Mouse (Mus musculus): ENCODE results near the gene Cdc42ep4. TPM values are rescaled to one million over a fixed set of nuclear protein-coding genes. Genes with fewer than 3 reads are reported as not detected.

Gene Cdc42ep4
- polyA plus RNA-seq, 1 experiment = 24.1 TPM

DNA sequence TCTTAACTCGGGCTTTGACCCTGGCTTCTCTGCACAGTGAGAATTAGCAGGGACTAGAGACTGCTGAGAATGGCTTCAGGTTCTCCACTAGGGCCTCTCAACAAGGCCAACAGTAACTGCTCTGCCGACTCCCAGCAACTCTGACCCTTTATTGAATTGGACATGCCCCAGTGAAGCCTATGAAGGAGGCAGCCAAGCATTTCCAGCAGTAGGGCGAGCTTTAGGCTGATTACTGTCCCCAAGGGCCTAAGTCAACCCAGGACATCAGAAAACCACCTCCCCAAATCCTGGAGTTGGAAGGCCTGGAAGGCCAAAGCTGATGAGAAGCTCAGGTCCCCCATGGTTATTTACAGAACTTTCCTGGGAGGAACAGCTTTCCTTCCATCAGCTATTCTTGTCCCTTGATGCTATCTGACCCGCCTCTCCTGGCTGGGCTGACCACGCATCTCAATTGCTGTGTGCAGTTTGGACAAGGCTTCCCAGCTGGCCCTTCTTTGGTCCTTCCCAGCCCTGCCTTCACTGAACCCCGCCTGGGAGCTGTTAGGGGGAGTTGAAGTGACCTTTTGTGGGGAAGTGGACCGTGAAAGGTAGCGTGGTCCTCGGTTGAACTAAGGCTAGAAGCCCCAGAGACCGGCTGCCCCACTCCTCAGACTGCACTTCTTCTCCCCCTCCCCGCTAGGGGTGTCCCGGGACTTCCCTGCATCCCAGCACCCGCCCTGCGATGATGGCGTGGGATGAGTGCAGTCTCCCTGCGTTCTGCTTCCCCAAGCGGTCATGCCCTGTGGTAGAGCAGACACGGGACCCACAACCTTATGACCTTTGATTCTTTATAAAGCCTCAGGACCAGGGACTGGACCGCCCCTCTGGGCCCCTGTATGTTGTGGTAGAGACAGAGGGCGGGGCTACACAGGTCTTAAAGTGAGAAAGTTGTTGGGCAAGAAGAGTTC lies 27.3 kb upstream of the Cdc42ep4 start:
- Histone ChIP-seq H3K4me1 (ENCODE audit: control insufficient read depth, insufficient read depth, low read length) (peaks cover 2% of the 10 kb centered on the region; the same call in 1 of the 2 replicates), H3K4me3 (ENCODE audit: insufficient read depth, low read length) (no peak overlapping the region), H3K27ac (ENCODE audit: insufficient read depth, low read length) (no peak overlapping the region)
- no peak for TF ChIP-seq CTCF (IDR thresholded peaks at IDR 0.05; ENCODE audit: borderline replicate concordance, insufficient read depth, low read length)
- TF ChIP-seq POLR2A (IDR thresholded peaks at IDR 0.05; ENCODE audit: low read depth, low read length) = no peak

DNA sequence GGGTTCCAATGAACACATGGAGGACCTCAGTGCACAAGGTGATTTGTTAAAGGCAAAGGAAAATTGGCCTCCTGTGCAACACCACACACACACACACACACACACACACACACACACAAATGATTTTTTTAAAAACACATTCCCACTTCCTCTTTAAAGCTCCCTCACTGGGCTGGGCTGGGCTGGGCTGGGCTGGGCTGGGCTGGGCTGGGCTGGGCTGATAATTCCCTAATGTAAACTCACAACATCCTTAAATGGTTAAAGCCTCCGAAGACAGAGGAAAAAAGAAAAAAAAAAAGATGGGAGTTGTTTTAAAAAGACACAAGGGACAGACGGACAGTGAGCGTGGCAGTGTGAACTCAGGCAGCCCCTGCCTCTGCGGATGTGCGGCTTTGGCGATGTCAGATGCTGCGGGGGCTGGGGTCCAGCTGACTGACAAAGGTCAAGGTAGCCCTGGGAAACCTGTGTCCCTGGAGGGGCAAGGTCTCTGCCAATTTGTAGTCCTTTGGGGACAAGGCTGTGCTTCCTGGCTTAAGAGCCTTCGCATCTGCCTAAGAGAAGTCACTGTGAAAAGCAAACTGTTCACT lies 26.3 kb upstream of the Cdc42ep4 start:
- Histone ChIP-seq H3K4me3 (ENCODE audit: insufficient read depth, low read length) (no peak overlapping the region), H3K4me1 (ENCODE audit: control insufficient read depth, insufficient read depth, low read length) (peaks cover 2% of the 10 kb centered on the region; the same call in 1 of the 2 replicates), H3K27ac (ENCODE audit: insufficient read depth, low read length) (no peak overlapping the region)
- no peak for TF ChIP-seq CTCF (IDR thresholded peaks at IDR 0.05; ENCODE audit: borderline replicate concordance, insufficient read depth, low read length)
- TF ChIP-seq POLR2A (IDR thresholded peaks at IDR 0.05; ENCODE audit: low read depth, low read length) = no peak

DNA sequence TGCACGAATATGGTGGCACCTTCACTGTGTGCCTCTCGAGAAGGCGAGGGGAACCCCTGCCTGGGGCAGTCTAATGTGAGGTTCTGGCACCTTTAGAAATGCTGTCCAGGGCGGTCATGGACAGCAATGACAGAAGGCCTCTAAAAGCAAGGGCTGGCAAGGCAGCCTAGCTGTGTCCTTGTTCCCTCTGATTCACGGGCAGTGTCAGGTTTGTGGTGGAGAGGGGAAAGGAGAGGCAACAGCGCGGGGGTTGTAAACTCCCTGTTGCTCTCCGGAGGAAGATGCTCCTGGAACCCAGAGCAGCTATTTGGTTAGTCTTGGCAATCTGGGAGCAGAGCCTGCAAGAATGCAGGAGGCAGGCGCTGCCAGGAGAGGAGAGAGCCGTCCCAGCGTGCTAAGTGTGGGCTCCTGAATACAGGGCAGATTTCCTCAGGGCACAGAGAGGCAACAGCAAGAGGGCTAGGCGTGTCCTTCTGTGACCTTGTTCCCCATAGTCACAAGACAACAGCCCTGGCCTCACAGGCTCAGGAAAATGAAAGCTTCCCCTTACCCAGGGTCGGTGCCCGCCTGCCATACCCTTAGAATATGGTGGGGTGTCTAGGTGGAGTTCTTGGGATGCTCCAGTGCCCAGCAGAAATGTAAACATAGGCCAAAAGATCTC lies 25.3 kb upstream of the Cdc42ep4 start:
- H3K4me1 ChIP-seq (ENCODE audit: control insufficient read depth, insufficient read depth, low read length) = peaks cover 2% of the 10 kb centered on the region; the same call in 1 of the 2 replicates
- no peak for TF ChIP-seq CTCF (IDR thresholded peaks at IDR 0.05; ENCODE audit: borderline replicate concordance, insufficient read depth, low read length)
- TF ChIP-seq POLR2A (IDR thresholded peaks at IDR 0.05; ENCODE audit: low read depth, low read length) = no peak
- no peak overlapping the region for H3K27ac ChIP-seq (ENCODE audit: insufficient read depth, low read length)
- no peak overlapping the region for H3K4me3 ChIP-seq (ENCODE audit: insufficient read depth, low read length)

DNA sequence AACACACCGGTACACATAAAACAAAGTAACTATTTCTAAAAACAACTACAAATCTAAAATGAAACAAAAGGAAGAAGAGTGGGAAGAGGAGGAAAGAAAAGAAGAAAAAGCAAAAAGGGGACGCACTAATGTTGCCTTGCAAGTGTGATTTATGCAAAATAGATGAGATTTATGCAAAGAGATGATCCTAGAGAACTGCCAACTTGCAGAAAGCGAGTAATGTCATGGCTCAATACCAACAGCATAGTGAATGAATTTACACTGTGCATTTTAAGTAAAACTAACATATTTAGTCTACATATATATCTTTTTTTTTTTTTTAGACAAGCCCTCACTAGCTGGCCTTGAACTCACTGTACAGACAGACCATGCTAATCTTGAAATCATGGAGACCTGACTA lies 23.1 kb upstream of the Cdc42ep4 start:
- peaks cover 2% of the 10 kb centered on the region; the same call in 1 of the 2 replicates for H3K4me1 ChIP-seq (ENCODE audit: control insufficient read depth, insufficient read depth, low read length)
- no peak overlapping the region for H3K4me3 ChIP-seq (ENCODE audit: insufficient read depth, low read length)
- TF ChIP-seq CTCF (IDR thresholded peaks at IDR 0.05; ENCODE audit: borderline replicate concordance, insufficient read depth, low read length) (no peak), POLR2A (IDR thresholded peaks at IDR 0.05; ENCODE audit: low read depth, low read length) (no peak)
- no peak overlapping the region for H3K27ac ChIP-seq (ENCODE audit: insufficient read depth, low read length)

DNA sequence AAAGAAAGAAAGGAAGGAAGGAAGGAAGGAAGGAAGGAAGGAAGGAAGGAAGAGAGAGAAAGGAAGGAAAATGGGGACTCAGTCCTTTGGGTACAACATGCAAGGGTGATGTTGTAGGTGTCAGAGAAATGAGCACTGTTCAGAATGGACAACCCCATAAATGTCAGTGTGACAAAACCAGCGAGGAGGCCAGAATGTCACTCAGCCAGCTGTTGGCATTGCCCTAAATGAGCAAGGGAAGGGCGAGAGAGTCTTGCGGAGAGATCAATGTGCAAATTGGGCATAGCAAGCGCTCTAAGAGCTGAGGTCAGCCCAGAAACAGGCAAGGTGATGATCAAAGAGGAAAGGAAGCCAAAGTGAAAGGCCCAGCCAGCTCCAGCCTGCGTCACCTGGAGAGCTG lies 21.5 kb upstream of the Cdc42ep4 start:
- no peak overlapping the region for H3K4me3 ChIP-seq (ENCODE audit: insufficient read depth, low read length)
- H3K4me1 ChIP-seq (ENCODE audit: control insufficient read depth, insufficient read depth, low read length) = peaks cover 5% of the 10 kb centered on the region; the same call in 1 of the 2 replicates
- no peak overlapping the region for H3K27ac ChIP-seq (ENCODE audit: insufficient read depth, low read length)
- TF ChIP-seq POLR2A (IDR thresholded peaks at IDR 0.05; ENCODE audit: low read depth, low read length) (no peak), CTCF (IDR thresholded peaks at IDR 0.05; ENCODE audit: borderline replicate concordance, insufficient read depth, low read length) (no peak)

DNA sequence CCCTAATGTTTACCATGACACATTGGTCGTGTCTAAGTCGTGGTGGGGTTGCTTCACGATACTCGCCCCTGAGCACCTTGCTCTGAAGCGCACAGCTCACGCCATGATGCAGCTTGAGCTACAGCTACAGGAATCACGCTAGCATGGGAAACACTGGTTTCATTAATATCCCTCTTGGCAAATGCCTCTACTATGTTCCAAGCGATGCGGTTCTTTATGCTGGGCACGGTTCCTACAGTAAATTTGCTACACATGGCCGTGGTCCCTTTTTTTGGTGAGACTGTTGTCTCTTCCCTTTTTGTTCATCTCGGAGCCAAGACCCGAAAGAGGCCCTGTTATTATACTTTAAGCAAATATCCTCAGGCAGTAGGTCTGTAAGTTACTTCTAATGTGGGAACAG lies 19.5 kb upstream of the Cdc42ep4 start:
- H3K4me3 ChIP-seq (ENCODE audit: insufficient read depth, low read length) = no peak overlapping the region
- peaks cover 11% of the 10 kb centered on the region for H3K4me1 ChIP-seq (ENCODE audit: control insufficient read depth, insufficient read depth, low read length)
- TF ChIP-seq CTCF (IDR thresholded peaks at IDR 0.05; ENCODE audit: borderline replicate concordance, insufficient read depth, low read length) (no peak), POLR2A (IDR thresholded peaks at IDR 0.05; ENCODE audit: low read depth, low read length) (no peak)
- H3K27ac ChIP-seq (ENCODE audit: insufficient read depth, low read length) = no peak overlapping the region

DNA sequence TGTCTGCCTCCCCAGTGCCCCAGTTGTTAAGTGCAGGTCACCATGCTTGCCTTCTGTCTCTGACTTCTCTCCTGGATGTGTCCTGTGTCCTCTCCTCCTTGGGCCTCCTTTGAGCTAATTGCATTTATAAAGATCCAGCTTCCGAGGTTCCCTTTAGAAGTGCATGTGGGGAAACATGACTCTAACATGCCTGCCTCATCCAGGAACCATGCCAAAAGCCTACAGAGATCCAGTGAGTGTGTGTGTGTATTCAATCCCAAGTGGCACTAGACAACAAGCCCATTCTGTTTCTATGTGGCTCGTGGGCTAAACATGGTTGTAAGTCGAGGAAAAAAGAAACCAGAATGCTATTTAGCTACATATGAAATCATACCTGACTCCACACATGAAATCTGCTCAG lies 16.7 kb upstream of the Cdc42ep4 start:
- peaks cover 14% of the 10 kb centered on the region for H3K4me1 ChIP-seq (ENCODE audit: control insufficient read depth, insufficient read depth, low read length)
- TF ChIP-seq POLR2A (IDR thresholded peaks at IDR 0.05; ENCODE audit: low read depth, low read length) (no peak), CTCF (IDR thresholded peaks at IDR 0.05; ENCODE audit: borderline replicate concordance, insufficient read depth, low read length) (no peak)
- no peak overlapping the region for H3K4me3 ChIP-seq (ENCODE audit: insufficient read depth, low read length)
- H3K27ac ChIP-seq (ENCODE audit: insufficient read depth, low read length) = no peak overlapping the region

DNA sequence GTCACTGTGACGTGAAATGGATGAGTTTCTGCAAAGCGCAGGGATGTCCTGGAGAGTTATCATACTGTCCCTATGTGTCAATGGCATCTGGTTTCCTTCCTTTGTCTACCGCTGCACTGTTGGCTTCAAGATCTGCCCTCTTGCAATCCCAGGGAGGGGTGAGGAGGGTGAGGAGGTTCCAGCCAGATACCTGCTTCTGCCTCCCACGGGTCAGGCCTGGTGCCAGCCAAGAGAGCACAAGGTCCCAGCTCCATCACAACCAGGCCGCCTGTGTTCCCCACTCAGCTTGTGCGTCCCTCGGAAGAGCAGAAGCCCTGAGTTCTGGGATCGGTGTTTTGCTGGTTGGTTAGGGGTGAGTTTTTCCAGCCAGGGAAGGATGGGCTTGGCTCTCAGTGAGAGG lies 15.6 kb upstream of the Cdc42ep4 start:
- no peak overlapping the region for H3K4me3 ChIP-seq (ENCODE audit: insufficient read depth, low read length)
- H3K4me1 ChIP-seq (ENCODE audit: control insufficient read depth, insufficient read depth, low read length) = peaks cover 14% of the 10 kb centered on the region
- 0 out of 2 replicates have a peak overlapping the region, but pooled peaks have one; percentile 38 for H3K27ac ChIP-seq (ENCODE audit: insufficient read depth, low read length)
- TF ChIP-seq CTCF (IDR thresholded peaks at IDR 0.05; ENCODE audit: borderline replicate concordance, insufficient read depth, low read length) (no peak), POLR2A (IDR thresholded peaks at IDR 0.05; ENCODE audit: low read depth, low read length) (no peak)

DNA sequence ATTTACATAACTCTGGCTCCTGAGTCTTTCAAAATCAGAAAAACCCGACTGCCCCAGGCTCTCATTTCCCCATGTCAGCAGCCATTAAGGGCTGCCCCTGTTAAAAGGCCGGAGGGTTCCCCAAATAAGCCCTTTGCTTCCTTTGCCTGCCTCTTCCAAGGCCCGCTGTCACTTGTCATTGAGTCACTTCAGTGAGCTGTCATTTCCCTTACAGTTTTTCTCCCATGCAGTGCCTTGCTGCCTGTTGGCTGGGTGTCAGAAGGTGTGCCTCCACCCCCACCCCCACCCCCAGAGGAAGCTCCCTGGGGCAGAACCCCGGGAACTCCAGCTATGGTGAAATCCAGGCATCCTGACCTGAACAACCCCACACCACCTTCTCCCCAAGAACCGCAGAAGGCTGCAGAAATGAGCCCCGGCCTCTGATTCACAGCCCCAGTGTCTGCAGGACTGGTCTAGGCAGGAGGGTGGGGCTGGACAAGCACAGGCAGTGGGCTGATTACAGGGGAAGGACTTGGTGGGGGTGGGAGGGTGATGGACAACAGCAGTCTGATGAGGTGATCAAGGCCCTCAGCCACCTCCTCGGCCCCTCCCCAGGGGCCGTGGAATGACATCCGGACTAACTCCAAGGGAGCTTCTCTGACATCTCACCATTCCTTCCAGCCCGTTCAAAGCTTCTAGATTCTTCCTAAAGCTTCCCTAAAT lies 14.8 kb upstream of the Cdc42ep4 start:
- no peak for TF ChIP-seq CTCF (IDR thresholded peaks at IDR 0.05; ENCODE audit: borderline replicate concordance, insufficient read depth, low read length)
- TF ChIP-seq POLR2A (IDR thresholded peaks at IDR 0.05; ENCODE audit: low read depth, low read length) = no peak
- Histone ChIP-seq H3K4me3 (ENCODE audit: insufficient read depth, low read length) (no peak overlapping the region), H3K4me1 (ENCODE audit: control insufficient read depth, insufficient read depth, low read length) (peaks cover 14% of the 10 kb centered on the region), H3K27ac (ENCODE audit: insufficient read depth, low read length) (peak overlapping the region; percentile 38)

All from embryonic fibroblast, embryonic 13.5 days (primary cell).